Mouse (Mus musculus) CD4-positive, CD25-positive, alpha-beta regulatory T cell, adult 9 weeks (primary cell): Measurements from ENCODE around the gene Xiap. TPM values are rescaled to one million over a fixed set of nuclear protein-coding genes. Genes with fewer than 3 reads are reported as not detected.

ENCODE experiments used
- polyA plus RNA-seq: library from polyadenylated mRNA; unstranded; fragments of 100-300 nt; shearing (Covaris generic); gene quantifications from one replicate; pipeline ENCODE4 v1.2.1, GENCODE M21; 2017

Xiap gene
- polyA plus RNA-seq: 11.0 TPM

DNA sequence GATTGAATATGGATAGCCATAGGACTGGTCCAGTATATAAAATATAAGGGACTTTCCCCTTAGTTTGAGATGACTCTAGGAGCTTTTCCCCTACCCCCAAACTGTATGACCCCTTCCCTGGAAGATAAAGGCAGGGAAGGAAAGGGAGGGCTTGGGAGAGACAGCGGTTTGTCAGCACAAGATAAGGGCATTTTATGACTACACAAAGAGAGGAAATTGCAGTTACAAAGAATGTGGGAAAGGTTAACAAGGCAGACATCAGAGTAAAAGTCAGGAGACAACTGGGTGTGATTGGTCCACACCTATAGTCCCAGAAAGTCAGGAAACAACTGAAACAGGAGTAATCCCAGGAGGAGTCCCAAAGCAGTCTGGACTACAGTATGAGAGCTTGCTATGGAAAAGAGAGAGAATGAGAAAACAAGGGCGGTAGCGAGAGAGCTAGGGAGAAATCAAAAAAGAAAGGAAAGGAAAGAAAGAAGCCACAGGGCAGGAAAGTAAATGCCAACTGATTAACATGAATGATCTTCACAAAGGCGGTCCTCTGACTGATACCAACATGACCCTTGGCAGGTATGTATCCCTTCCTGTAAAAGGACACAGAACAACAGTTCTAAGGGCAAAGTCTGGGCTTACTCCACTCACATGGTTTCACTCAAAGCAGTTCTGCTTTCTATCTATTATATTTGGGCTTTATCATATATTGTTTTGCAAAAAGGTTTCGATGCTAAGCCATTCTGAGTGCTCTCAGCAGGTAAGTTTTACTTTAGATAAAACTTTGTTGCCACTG lies at the start of gene Xiap:
Gene Xiap (plus strand): TSS at position 398 of the 787 bp plus-strand sequence.

DNA sequence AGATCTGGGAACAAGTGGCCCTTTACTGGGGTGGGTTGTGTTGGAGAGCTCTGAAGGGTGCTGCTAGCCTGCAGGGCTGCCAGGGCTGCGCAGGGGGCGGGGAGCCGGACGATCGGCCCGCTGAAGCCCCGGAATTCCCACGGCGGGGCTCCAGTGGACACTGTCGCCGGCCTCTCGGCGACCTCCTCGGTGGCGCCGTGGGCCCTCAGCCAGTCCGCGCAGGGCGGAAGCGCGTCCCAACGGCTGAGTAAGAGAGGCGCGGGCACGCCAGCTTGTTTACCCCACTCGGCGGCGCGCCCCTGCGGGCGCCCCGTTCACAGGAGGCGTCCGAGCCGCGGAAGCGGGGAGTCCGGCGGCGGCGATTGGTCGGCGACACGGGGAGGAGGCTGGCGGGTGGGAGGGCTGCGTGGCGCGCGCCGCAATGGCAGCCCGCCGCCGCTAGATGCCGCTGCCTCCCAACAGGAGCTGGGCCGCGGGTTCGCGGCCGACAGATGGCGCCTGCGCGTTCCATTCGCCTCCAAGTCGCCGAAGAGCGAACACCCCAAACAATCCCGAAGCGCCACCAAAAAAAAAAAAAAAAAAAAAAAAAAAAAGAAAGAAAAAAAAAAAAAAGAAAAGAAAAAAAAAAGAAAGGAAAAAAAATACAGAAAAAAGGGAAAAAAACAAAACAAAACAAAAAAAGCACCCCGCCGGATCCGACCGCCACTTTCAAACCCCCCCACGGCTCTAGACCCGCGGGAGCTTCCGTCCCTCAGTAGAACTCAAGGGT lies 89.5 kb downstream of the Xiap start, which contains the start of gene Stag2:
Gene Stag2 (plus strand): TSS at position 530 of the 769 bp plus-strand sequence.

Other genes starting within 250 kb of the Xiap start
- 185 TPM for gene Thoc2, start 139.0 kb upstream of the Xiap start, polyA plus RNA-seq
- 133 TPM for gene Stag2, start 89.6 kb downstream of the Xiap start, polyA plus RNA-seq